Mouse (Mus musculus) heart, postnatal 0 days (tissue): ENCODE results near the gene Rnase2a. TPM values are rescaled to one million over a fixed set of nuclear protein-coding genes. Genes with fewer than 3 reads are reported as not detected.
"Not testable (repeated sequence)": the region's sequence is repeated elsewhere in the genome, so short reads cannot be mapped to it uniquely, and the experiment has no call there.

Experiments
- ATAC-seq: fragments of 200-750 bp; cut with Nextera tagmentation; 2 replicates; pipeline ENCODE4 v1.8.0; 2017; ENCODE audit warnings: low read depth, moderate number of reproducible peaks, moderate library complexity; ENCODE audit not compliant: insufficient read depth
- DNase-seq: peaks from one replicate; pipeline ENCODE4 v3.0.0-alpha.2; 2016; ENCODE audit warnings: low spot score
- H3K27ac ChIP-seq: fragments of 300-500 bp; sonication (generic); 2 replicates; pipeline ENCODE4 v1.5.1; 2014; ENCODE audit warnings: low read depth, mild to moderate bottlenecking
- H3K27me3 ChIP-seq: fragments of 300-500 bp; sonication (generic); 2 replicates; pipeline ENCODE4 v1.6.1; 2014; ENCODE audit warnings: low read length, mixed read lengths; ENCODE audit not compliant: control insufficient read depth, insufficient read depth
- H3K36me3 ChIP-seq: fragments of 300-500 bp; sonication (generic); replicated peaks from 2 replicates; pipeline ENCODE4 v1.6.1; 2014; ENCODE audit warnings: low read length, mixed read lengths; ENCODE audit not compliant: control insufficient read depth, insufficient read depth
- H3K4me1 ChIP-seq: fragments of 300-500 bp; sonication (generic); 2 replicates; pipeline ENCODE4 v1.6.1; 2014; ENCODE audit warnings: antibody characterized with exemption; ENCODE audit not compliant: control insufficient read depth, insufficient read depth
- H3K4me2 ChIP-seq: fragments of 300-500 bp; sonication (generic); 2 replicates; pipeline ENCODE4 v1.6.1; 2014; ENCODE audit warnings: low read depth, mild to moderate bottlenecking, low read length, moderate library complexity
- H3K4me3 ChIP-seq: fragments of 300-500 bp; sonication (generic); 2 replicates; pipeline ENCODE4 v1.5.1; 2014; ENCODE audit warnings: low read depth, low read length
- H3K9ac ChIP-seq: fragments of 300-500 bp; sonication (generic); replicated peaks from 2 replicates; pipeline ENCODE4 v1.6.1; 2014; ENCODE audit warnings: low read depth, low read length, mixed read lengths
- H3K9me3 ChIP-seq: fragments of 300-500 bp; sonication (generic); replicated peaks from 2 replicates; pipeline ENCODE4 v1.6.1; 2016; ENCODE audit warnings: low read length; ENCODE audit not compliant: control insufficient read depth
- CTCF ChIP-seq: IDR thresholded peaks from 2 replicates; pipeline ENCODE4 v1.5.1; 2016; ENCODE audit warnings: antibody characterized with exemption, control low read depth, low read depth
- EP300 ChIP-seq: IDR thresholded peaks from 2 replicates; pipeline ENCODE4 v1.6.1; 2016; ENCODE audit warnings: antibody characterized with exemption, low read depth
- whole genome bisulfite sequencing: fragments of 180-500 bp; shearing (Covaris S2); extraction: QIAGEN DNeasy Blood & Tissue Kit; methylation state at CpG from one replicate; pipeline ENCODE4 v1.1.7; 2014; 5-methylcytosine and 5-hydroxymethylcytosine counted together
- polyA plus RNA-seq: library from polyadenylated mRNA; unstranded; fragments of >200 nt; fragmentation: Nextera tagmentation; extraction: Ambion mirVana; gene quantifications from 2 replicates; pipeline ENCODE4 v1.2.1, GENCODE M21; 2015
- total RNA-seq: library from RNA; depleted of rRNA; stranded (reverse); fragments of >200 nt; gene quantifications from 2 replicates; pipeline ENCODE4 v1.2.3, GENCODE M21; 2014; ENCODE audit warnings: low replicate concordance; rRNA removed

Rnase2a gene
- total RNA-seq (not detected in 2 replicates), polyA plus RNA-seq (not detected in 2 replicates)

- TF ChIP-seq EP300 (no peak), CTCF (no peak)
- Histone ChIP-seq H3K9me3 (no peaks in the 10 kb centered on the region), H3K4me3 (no peak within 1 kb of the TSS), H3K27ac (no peak within 1 kb of the TSS), H3K4me1 (no peaks in the 10 kb centered on the region), H3K36me3 (no peaks in the 10 kb centered on the region), H3K4me2 (no peak within 1 kb of the TSS), H3K27me3 (no peaks in the 10 kb centered on the region), H3K9ac (no peak within 1 kb of the TSS)
- no peak for DNase-seq
- WGBS = 81% methylated on average over 3 of the region's 3 CpGs
- ATAC-seq = no peak
Measured at GRCm38 (mm10) chr14:51256041-51256440, at the start of gene Rnase2a. TSS of gene Rnase2a (minus strand) at chr14:51256112.

GRCm38 (mm10) chr14:51291505-51291904 lies 35.6 kb upstream of the Rnase2a start:
- ATAC-seq = no peak
- WGBS = 52% methylated on average over 1 of the region's 1 CpGs

GRCm38 (mm10) chr14:51278515-51278914 lies 22.6 kb upstream of the Rnase2a start:
- ATAC-seq, H3K27me3 ChIP-seq, DNase-seq, H3K9ac ChIP-seq, H3K36me3 ChIP-seq, H3K4me3 ChIP-seq, H3K4me2 ChIP-seq, H3K9me3 ChIP-seq, H3K27ac ChIP-seq, H3K4me1 ChIP-seq: not testable (repeated sequence)
- WGBS = 35% methylated on average over 1 of the region's 1 CpGs

More at GRCm38 (mm10) chr14:51291505-51291904, 35.6 kb upstream of the Rnase2a start:
- H3K4me1 ChIP-seq = no peaks in the 10 kb centered on the region
- no peak overlapping the region for H3K4me3 ChIP-seq
- no peaks in the 10 kb centered on the region for H3K27me3 ChIP-seq
- no peak for TF ChIP-seq CTCF
- TF ChIP-seq EP300 = no peak
- no peak overlapping the region for H3K9ac ChIP-seq
- no peaks in the 10 kb centered on the region for H3K36me3 ChIP-seq
- no peak overlapping the region for H3K27ac ChIP-seq
- DNase-seq = no peak
- no peaks in the 10 kb centered on the region for H3K9me3 ChIP-seq
- H3K4me2 ChIP-seq = no peak overlapping the region

GRCm38 (mm10) chr14:51268677-51269076 lies 12.8 kb upstream of the Rnase2a start:
- H3K4me2 ChIP-seq = no peak overlapping the region
- ATAC-seq = no peak
- no peaks in the 10 kb centered on the region for H3K27me3 ChIP-seq
- no peaks in the 10 kb centered on the region for H3K36me3 ChIP-seq
- H3K27ac ChIP-seq = no peak overlapping the region
- H3K9me3 ChIP-seq = no peaks in the 10 kb centered on the region
- H3K9ac ChIP-seq = no peak overlapping the region
- TF ChIP-seq EP300 (no peak), CTCF (no peak)
- 79% methylated on average over 1 of the region's 1 CpGs for WGBS
- DNase-seq = no peak
- H3K4me1 ChIP-seq = peaks cover 3% of the 10 kb centered on the region; the same call in 1 of the 2 replicates
- no peak overlapping the region for H3K4me3 ChIP-seq

- Histone ChIP-seq H3K4me2 (peak overlapping the region; percentile 46), H3K9me3 (no peaks in the 10 kb centered on the region), H3K27ac (peak overlapping the region; percentile 68), H3K9ac (no peak overlapping the region), H3K27me3 (no peaks in the 10 kb centered on the region), H3K4me3 (no peak overlapping the region), H3K36me3 (no peaks in the 10 kb centered on the region), H3K4me1 (peaks cover 3% of the 10 kb centered on the region; the same call in 1 of the 2 replicates)
- DNase-seq (peak; percentile 77), ATAC-seq (peak; percentile 94)
- TF ChIP-seq EP300 = no peak
- peak; percentile 95 for TF ChIP-seq CTCF
- 3% methylated on average over 9 of the region's 9 CpGs for WGBS
Measured at GRCm38 (mm10) chr14:51266113-51266512, 10.2 kb upstream of the Rnase2a start.

GRCm38 (mm10) chr14:51265667-51266066 lies 9.8 kb upstream of the Rnase2a start:
- no peaks in the 10 kb centered on the region for H3K9me3 ChIP-seq
- no peaks in the 10 kb centered on the region for H3K36me3 ChIP-seq
- no peak overlapping the region for H3K4me3 ChIP-seq
- H3K4me2 ChIP-seq = peak overlapping the region; percentile 46
- H3K27me3 ChIP-seq = no peaks in the 10 kb centered on the region
- 13% methylated on average over 4 of the region's 4 CpGs for WGBS
- DNase-seq = no peak
- peak; percentile 75 for ATAC-seq
- peak overlapping the region; percentile 68 for H3K27ac ChIP-seq
- H3K9ac ChIP-seq = no peak overlapping the region
- H3K4me1 ChIP-seq = peaks cover 3% of the 10 kb centered on the region; the same call in 1 of the 2 replicates
- TF ChIP-seq EP300 (no peak), CTCF (no peak)
